8 mouse cellular contexts compared by ENCODE assay signal in the genomic region with DNA sequence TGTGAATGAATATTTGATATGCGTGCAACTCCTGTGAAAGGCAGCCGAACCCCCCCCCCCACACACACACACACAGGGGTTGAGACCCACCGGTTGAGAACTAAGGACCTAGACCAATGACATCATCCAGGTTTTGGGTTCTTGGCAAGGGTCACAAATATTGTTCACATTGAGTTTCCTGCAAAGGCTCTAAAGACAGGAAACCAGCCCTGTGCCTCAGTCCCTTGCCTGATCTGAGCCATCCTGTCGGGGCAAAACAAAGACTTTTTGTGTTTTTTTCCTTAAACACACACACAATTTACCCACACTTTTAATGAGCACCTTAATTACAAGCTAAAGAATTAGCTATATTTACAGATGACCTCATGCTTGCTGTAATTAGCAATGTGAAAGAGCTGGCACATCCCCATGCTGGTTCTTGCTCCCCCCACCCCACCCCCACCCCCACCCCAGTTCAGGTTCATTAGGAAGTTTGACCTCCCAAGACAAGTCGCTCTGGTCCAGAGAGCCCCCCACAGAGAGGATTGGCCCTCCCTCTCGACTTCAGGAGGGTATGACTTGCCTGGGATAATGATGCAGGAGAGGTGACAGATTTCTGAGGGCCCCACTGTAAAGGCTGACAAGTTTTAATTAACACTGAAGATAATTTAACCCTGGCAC. TPM values are rescaled to one million over a fixed set of nuclear protein-coding genes. Genes with fewer than 3 reads are reported as not detected.
DNase-seq lines count a peak whose midpoint lies in the region; ATAC-seq lines count a peak whose summit lies in the region.

No protein-coding gene starts in this region.

- no peak; the same call in 1 of the 2 replicates for ATAC-seq in hindbrain, embryonic 16.5 days
- no peak for ATAC-seq in stomach, embryonic 14.5 days (ENCODE audit: insufficient number of reproducible peaks, insufficient read depth, low FRiP score, low read depth)
- ATAC-seq in erythroblast, adult 5-6 weeks (replicated peaks; ENCODE audit: low FRiP score, poor library complexity, severe bottlenecking): no peak

- peak; percentile 94 for DNase-seq in heart, adult 11 months
- no peak for DNase-seq in heart, postnatal 10 days
- DNase-seq in retina, postnatal 1 day: peak; percentile 44
- DNase-seq in retina, embryonic 14.5 days (ENCODE audit: low spot score): no peak
- no peak for DNase-seq in spleen, adult 18-20 months

- WGBS in hindbrain, embryonic 16.5 days: 54% methylated on average over 6 of the region's 6 CpGs
- WGBS in stomach, embryonic 14.5 days: 44% methylated on average over 6 of the region's 6 CpGs

- H3K4me2 ChIP-seq in hindbrain, embryonic 16.5 days (ENCODE audit: low read length): no peak overlapping the region
- no peak overlapping the region; the same call in 1 of the 2 replicates for H3K4me2 ChIP-seq in stomach, embryonic 14.5 days (replicated peaks; ENCODE audit: low read depth, low read length)

- H3K4me3 ChIP-seq in hindbrain, embryonic 16.5 days (ENCODE audit: low read length): no peak overlapping the region
- H3K4me3 ChIP-seq in stomach, embryonic 14.5 days (ENCODE audit: low read depth, low read length): no peak overlapping the region

- no peak overlapping the region for H3K9ac ChIP-seq in hindbrain, embryonic 16.5 days (ENCODE audit: low read depth, low read length)
- H3K9ac ChIP-seq in stomach, embryonic 14.5 days (replicated peaks; ENCODE audit: low read depth, low read length): no peak overlapping the region

- intact Hi-C loops in heart, postnatal 10 days (cut with DNase I): no loop called here

- H3K4me1 ChIP-seq in hindbrain, embryonic 16.5 days (ENCODE audit: control insufficient read depth, insufficient read depth, low read depth, low read length): no peaks in the 10 kb centered on the region
- H3K4me1 ChIP-seq in stomach, embryonic 14.5 days (ENCODE audit: control insufficient read depth, insufficient read depth, low read length): peaks cover 78% of the 10 kb centered on the region

- H3K36me3 ChIP-seq in hindbrain, embryonic 16.5 days (ENCODE audit: control insufficient read depth, insufficient read depth, low read length): no peaks in the 10 kb centered on the region
- peaks cover 2% of the 10 kb centered on the region; the same call in 1 of the 2 replicates for H3K36me3 ChIP-seq in stomach, embryonic 14.5 days (ENCODE audit: control insufficient read depth, insufficient read depth, low read length)

- no peaks in the 10 kb centered on the region for H3K9me3 ChIP-seq in hindbrain, embryonic 16.5 days (ENCODE audit: control insufficient read depth, low read length)
- no peaks in the 10 kb centered on the region for H3K9me3 ChIP-seq in stomach, embryonic 14.5 days (ENCODE audit: control insufficient read depth, low read depth, low read length)

- no peaks in the 10 kb centered on the region for H3K27me3 ChIP-seq in hindbrain, embryonic 16.5 days (replicated peaks; ENCODE audit: control insufficient read depth, insufficient read depth, low read length)
- H3K27me3 ChIP-seq in stomach, embryonic 14.5 days (ENCODE audit: control insufficient read depth, insufficient read depth, low read length): no peaks in the 10 kb centered on the region

- H3K27ac ChIP-seq in hindbrain, embryonic 16.5 days (ENCODE audit: low read depth, low read length): peak overlapping the region; percentile 31; the same call in 1 of the 2 replicates
- H3K27ac ChIP-seq in stomach, embryonic 14.5 days (ENCODE audit: low read length): peak overlapping the region; percentile 91

RNA-seq across cellular contexts. Expression of a gene that starts 17.3 kb away (rescaled TPM):
- total RNA-seq in heart, postnatal 10 days (2021): 100 to 1,000 TPM; 173 to 174 TPM
- 146 and 172 TPM in 2 replicates for polyA plus RNA-seq in hindbrain, embryonic 16.5 days (2015; fragmentation: Nextera tagmentation; extraction: Ambion mirVana)
- polyA plus RNA-seq in stomach, embryonic 14.5 days (2014; fragmentation: Nextera tagmentation; extraction: Ambion mirVana): 272 and 280 TPM in 2 replicates
- 42.0 and 55.3 TPM in 2 replicates for total RNA-seq in erythroblast, adult 5-6 weeks (2015; ENCODE audit: low replicate concordance)
- 45.1 and 45.4 TPM in 2 replicates for total RNA-seq in erythroblast, adult 5-6 weeks (2017; ENCODE audit: low replicate concordance)

RNA-seq across cellular contexts. Expression of a gene that starts 36.8 kb away (rescaled TPM):
- total RNA-seq in heart, postnatal 10 days (2021): 100 to 1,000 TPM; 185 to 188 TPM
- 282 and 295 TPM in 2 replicates for polyA plus RNA-seq in hindbrain, embryonic 16.5 days (2015; fragmentation: Nextera tagmentation; extraction: Ambion mirVana)
- 413 and 444 TPM in 2 replicates for polyA plus RNA-seq in stomach, embryonic 14.5 days (2014; fragmentation: Nextera tagmentation; extraction: Ambion mirVana)
- total RNA-seq in erythroblast, adult 5-6 weeks (2015; ENCODE audit: low replicate concordance): 50.7 and 81.1 TPM in 2 replicates
- 115 and 133 TPM in 2 replicates for total RNA-seq in erythroblast, adult 5-6 weeks (2017; ENCODE audit: low replicate concordance)

RNA-seq across cellular contexts. Expression of a gene that starts 37.0 kb away (rescaled TPM):
- total RNA-seq in heart, postnatal 10 days (2021): 1 to 10 TPM; 2.0 to 2.2 TPM
- polyA plus RNA-seq in hindbrain, embryonic 16.5 days (2015; fragmentation: Nextera tagmentation; extraction: Ambion mirVana): 10.7 and 13.8 TPM in 2 replicates
- polyA plus RNA-seq in stomach, embryonic 14.5 days (2014; fragmentation: Nextera tagmentation; extraction: Ambion mirVana): 8.5 and 11.3 TPM in 2 replicates
- total RNA-seq in erythroblast, adult 5-6 weeks (2015; ENCODE audit: low replicate concordance): 5.6 and 6.7 TPM in 2 replicates
- total RNA-seq in erythroblast, adult 5-6 weeks (2017; ENCODE audit: low replicate concordance): 11.3 and 11.8 TPM in 2 replicates

Comparison
In these comparisons a context has a peak if more than half of its experiments do, and no peak if none do; other contexts are left out.
1. DNase-seq: peak in heart, adult 11 months (single experiment) and retina, postnatal 1 day (single experiment); none in heart, postnatal 10 days (0 of 2), retina, embryonic 14.5 days (single experiment) and spleen, adult 18-20 months (0 of 2).